Mouse (Mus musculus): ENCODE measurements around the gene Wbp4. TPM values are rescaled to one million over a fixed set of nuclear protein-coding genes. Genes with fewer than 3 reads are reported as not detected.

Wbp4 gene
- 25.3 and 31.7 TPM in 2 replicates for polyA plus RNA-seq (2015; fragmentation: Nextera tagmentation; extraction: Ambion mirVana)

DNA sequence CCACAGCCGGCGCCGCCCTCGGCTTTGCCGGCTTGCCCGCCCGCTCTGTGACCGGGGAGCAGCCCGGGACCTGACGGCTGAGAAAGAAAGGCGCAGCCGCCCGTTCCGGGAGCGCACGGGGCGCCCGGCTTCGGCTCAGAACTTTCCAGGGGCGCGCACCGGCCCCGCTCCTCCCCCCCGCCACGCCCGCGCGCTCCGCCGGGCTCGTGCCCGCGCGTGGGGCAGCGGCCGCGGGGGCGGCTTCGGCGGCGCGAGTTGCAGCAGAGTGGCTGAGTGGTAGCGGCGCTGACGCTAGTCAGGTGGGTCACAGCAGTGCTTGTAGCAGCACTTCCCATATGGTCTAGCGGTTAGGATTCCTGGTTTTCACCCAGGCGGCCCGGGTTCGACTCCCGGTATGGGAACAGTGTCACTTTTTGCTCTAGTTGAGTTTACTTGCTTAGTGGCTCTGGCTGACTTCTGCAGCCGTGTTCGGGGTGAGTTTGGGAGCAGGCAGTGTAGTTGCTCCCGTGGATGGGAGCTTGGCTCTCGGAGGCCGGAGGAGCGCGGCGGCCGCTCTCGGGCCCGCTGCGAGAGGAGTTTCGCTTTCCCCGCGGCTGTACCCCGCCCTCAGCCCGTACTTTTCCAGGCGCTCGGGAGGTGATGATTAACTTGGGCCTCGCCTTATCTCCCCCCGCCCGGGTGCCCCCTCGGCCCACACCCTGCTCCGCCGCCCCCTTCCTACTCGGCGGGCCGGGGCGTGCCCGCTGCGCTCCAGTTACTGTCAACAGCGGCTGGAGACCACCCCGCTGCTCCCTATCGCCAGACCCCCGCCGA, at the start of gene Wbp4:
Gene Wbp4 (minus strand): TSS at position 182 of the 813 bp plus-strand sequence.

DNA sequence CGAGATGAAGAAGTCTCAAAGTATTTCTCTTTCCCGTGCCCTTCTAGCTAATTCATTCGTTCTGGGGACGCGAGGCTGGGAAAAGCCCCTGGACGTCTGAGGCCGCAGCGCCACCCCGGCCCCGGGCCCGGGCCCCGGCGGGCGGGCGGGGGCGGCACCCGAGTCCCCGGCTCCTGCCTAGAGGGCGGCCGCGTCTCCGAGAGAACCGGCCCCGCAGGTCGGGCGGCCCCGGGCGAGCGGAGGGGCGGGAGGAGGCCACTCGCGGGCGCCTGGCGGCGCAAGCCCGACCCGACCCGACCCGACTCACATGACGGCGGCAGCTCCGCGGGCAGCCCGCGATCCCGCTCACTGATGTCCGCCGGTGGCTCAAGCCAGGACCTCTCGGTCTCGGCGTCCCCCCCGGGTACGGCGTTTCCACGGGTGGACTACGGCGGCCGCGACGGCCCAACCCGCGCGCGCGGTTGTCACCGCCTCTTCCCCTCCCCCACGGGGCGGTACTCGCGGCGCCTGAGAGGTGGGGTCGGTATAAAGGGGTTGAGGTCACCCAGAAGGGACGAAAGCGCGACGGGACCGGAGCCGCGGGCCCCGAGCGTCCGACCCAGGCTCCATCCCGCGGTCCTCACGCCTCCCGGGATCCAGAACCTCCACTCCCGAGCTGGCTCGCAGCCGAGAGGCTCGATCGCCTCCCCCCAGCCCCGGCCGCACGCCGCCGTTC, 539 bp downstream of the Wbp4 start, which contains the start of gene Elf1:
Gene Elf1 (plus strand): TSS at position 571 of the 715 bp plus-strand sequence.

DNA sequence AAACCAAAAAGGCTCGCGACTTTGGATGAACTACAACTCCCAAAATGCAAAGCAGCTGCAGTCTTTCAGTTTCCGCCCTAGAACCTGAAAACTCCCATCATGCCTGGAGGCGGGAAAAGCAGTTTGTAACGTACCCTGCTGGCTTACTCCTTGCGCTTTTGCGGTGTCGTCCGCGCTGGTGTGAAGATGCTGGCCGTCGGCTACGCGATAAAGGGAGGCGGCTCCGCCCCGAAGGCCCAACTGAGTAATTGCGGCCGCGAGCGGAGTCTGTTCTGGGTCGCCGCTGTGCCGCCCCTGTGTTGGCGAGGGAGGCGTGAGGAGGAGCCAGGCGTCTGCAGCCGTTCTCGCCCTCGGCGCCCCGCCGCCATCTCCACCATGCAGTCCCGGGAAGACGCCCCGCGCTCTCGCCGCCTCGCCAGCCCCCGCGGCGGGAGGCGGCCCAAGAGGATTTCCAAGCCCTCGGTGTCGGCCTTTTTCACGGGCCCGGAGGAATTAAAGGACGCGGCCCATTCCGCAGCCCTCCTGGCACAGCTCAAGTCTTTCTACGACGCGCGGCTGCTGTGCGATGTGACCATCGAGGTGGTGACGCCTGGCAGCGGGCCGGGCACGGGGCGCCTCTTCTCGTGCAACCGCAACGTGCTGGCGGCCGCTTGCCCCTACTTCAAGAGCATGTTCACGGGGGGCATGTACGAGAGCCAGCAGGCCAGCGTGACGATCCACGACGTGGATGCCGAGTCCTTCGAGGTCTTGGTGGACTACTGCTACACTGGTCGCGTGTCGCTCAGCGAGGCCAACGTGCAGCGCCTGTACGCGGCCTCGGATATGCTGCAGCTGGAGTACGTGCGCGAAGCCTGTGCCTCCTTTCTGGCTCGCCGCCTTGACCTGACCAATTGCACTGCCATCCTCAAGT, 29.4 kb downstream of the Wbp4 start, which contains the start of gene Kbtbd6:
Gene Kbtbd6 (plus strand): TSS at position 155 of the 910 bp plus-strand sequence.

DNA sequence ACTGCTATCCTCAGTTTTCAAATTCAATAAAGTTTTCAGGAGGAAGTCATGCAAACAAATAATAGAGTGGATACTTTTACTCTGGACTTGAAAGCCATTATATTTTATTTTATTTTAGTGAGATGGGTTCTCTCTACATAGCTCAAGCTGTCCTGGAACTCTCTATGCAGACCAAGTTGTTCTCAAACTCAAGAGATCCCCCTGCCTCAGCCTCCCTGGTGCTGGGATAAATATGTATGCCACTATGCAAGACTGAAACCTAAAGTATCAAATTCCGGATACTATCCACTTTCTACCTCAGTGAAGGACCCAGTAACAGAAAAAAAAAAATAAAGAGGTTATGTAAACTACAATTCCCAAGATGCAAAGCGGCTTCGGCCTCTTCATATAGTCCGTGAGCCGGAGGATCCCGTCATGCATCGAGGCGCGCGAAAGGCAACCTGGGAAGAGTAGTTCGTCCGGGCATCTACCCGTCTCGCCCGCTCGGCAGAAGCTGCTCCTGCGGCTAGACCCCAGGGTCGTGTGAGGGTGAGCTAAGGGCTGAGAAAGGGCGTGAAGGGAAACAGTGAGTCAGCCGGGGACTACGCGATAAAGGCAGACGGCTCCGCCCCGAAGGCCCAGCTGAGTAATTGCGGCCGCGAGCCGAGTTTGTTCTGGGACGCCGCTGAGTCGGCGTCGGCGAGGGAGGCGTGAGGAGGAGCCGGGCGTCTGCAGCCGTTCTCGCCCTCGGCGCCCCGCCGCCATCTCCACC, 55.2 kb downstream of the Wbp4 start, which contains the start of gene Kbtbd7:
Gene Kbtbd7 (plus strand): TSS at position 533 of the 751 bp plus-strand sequence.

Other genes with a start within 250 kb of the Wbp4 start
- not detected in 2 replicates for gene Zfp957, start 234.2 kb downstream of the Wbp4 start, polyA plus RNA-seq (2015; fragmentation: Nextera tagmentation; extraction: Ambion mirVana)
- 36.3 and 38.3 TPM in 2 replicates for gene Rgcc, start 179.9 kb downstream of the Wbp4 start, polyA plus RNA-seq (2015; fragmentation: Nextera tagmentation; extraction: Ambion mirVana)
- gene Naa16, start 90.7 kb downstream of the Wbp4 start, polyA plus RNA-seq (2015; fragmentation: Nextera tagmentation; extraction: Ambion mirVana): 12.3 and 15.4 TPM in 2 replicates
- 6.1 and 6.6 TPM in 2 replicates for gene Mtrf1, start 83.7 kb downstream of the Wbp4 start, polyA plus RNA-seq (2015; fragmentation: Nextera tagmentation; extraction: Ambion mirVana)
- gene Kbtbd7, start 55.0 kb downstream of the Wbp4 start, polyA plus RNA-seq (2015; fragmentation: Nextera tagmentation; extraction: Ambion mirVana): 4.4 and 4.7 TPM in 2 replicates
- 0.27 and 0.71 TPM in 2 replicates for gene Kbtbd6, start 29.7 kb downstream of the Wbp4 start, polyA plus RNA-seq (2015; fragmentation: Nextera tagmentation; extraction: Ambion mirVana)
- gene Elf1, start 326 bp downstream of the Wbp4 start, polyA plus RNA-seq (2015; fragmentation: Nextera tagmentation; extraction: Ambion mirVana): 19.0 and 20.2 TPM in 2 replicates
- gene Sugt1, start 106.2 kb upstream of the Wbp4 start, polyA plus RNA-seq (2015; fragmentation: Nextera tagmentation; extraction: Ambion mirVana): 73.7 and 84.1 TPM in 2 replicates
- not detected in 2 replicates for gene Cnmd, start 180.7 kb upstream of the Wbp4 start, polyA plus RNA-seq (2015; fragmentation: Nextera tagmentation; extraction: Ambion mirVana)

Measured in urinary bladder, postnatal 0 days (tissue).